Mouse (Mus musculus) CH12.LX (cell line): Measurements from ENCODE around the gene Akap4. TPM values are rescaled to one million over a fixed set of nuclear protein-coding genes. Genes with fewer than 3 reads are reported as not detected.

Experiments
- DNase-seq: peaks from one replicate; pipeline ENCODE4 v3.0.0-alpha.2; 2013; ENCODE audit errors: extremely low read depth
- H3K27ac ChIP-seq: 2 replicates; pipeline ENCODE4 v1.5.1; 2012; ENCODE audit warnings: low read depth, mild to moderate bottlenecking, control low read depth, moderate library complexity; ENCODE audit not compliant: insufficient read depth
- H3K27me3 ChIP-seq: replicated peaks from 2 replicates; pipeline ENCODE3; 2012; ENCODE audit warnings: inconsistent platforms
- H3K36me3 ChIP-seq, 2 experiments: replicated peaks in 1 of 2; 2 replicates each; pipeline versions ENCODE3 to v1.6.1; 2012; ENCODE audit warnings: inconsistent platforms in 1 of 2, low read length in 1 of 2, mild to moderate bottlenecking in 1 of 2, mixed read lengths in 1 of 2, moderate library complexity in 1 of 2; ENCODE audit not compliant: control insufficient read depth in 1 of 2, insufficient read depth in 1 of 2
- H3K4me1 ChIP-seq, 2 experiments: 2 replicates each; pipeline ENCODE4 v1.6.1; 2012; ENCODE audit warnings: inconsistent platforms in 1 of 2, moderate library complexity in 1 of 2; ENCODE audit not compliant: insufficient read depth in 2 of 2, control insufficient read depth in 1 of 2
- H3K4me2 ChIP-seq: 2 replicates; pipeline ENCODE4 v1.6.1; 2012; ENCODE audit warnings: low read depth, mild to moderate bottlenecking, control low read depth; ENCODE audit not compliant: poor library complexity, insufficient read depth, severe bottlenecking
- H3K4me3 ChIP-seq, 3 experiments: fragments of 150-350 bp in 1 of 3; sonication (generic) in 1 of 3; replicated peaks in 1 of 3; 2 replicates each; pipeline versions ENCODE3 to v1.5.1; 2011 to 2012; ENCODE audit warnings: low read depth in 2 of 3, low read length in 2 of 3, mild to moderate bottlenecking in 2 of 3, moderate library complexity in 2 of 3, control low read depth in 1 of 3, improper control_type of control experiment in 1 of 3, inconsistent platforms in 1 of 3, mixed read lengths in 1 of 3; ENCODE audit not compliant: poor library complexity in 1 of 3
- H3K79me2 ChIP-seq: replicated peaks from 2 replicates; pipeline ENCODE4 v1.6.1; 2012; ENCODE audit warnings: mild to moderate bottlenecking, moderate library complexity; ENCODE audit not compliant: control insufficient read depth, poor library complexity, insufficient read depth, severe bottlenecking; ENCODE audit errors: extremely low read depth
- H3K9ac ChIP-seq: 2 replicates; pipeline ENCODE4 v1.6.1; 2012; ENCODE audit warnings: low read depth, mild to moderate bottlenecking, control low read depth, moderate library complexity; ENCODE audit not compliant: insufficient read depth
- H3K9me3 ChIP-seq: replicated peaks from 2 replicates; pipeline ENCODE3; 2012; ENCODE audit warnings: low read length, inconsistent platforms, mixed read lengths
- CHD1 ChIP-seq: IDR thresholded peaks from 2 replicates; pipeline ENCODE4 v1.6.1; 2012; ENCODE audit warnings: low read depth, low read length, improper control_type of control experiment, inconsistent platforms
- CTCF ChIP-seq, 2 experiments: IDR thresholded peaks in 1 of 2; conservative IDR thresholded peaks in 1 of 2; 2 replicates each; pipeline ENCODE4 v1.5.1; 2011 to 2012; ENCODE audit warnings: low read depth in 2 of 2, low read length in 2 of 2, improper control_type of control experiment in 1 of 2, inconsistent platforms in 1 of 2, mild to moderate bottlenecking in 1 of 2, moderate library complexity in 1 of 2
- IRF4 ChIP-seq: IDR thresholded peaks from 2 replicates; pipeline ENCODE4 v1.6.1; 2014; ENCODE audit warnings: low read depth, mild to moderate bottlenecking, inconsistent platforms, low read length, improper control_type of control experiment
- JUND ChIP-seq: conservative IDR thresholded peaks from 2 replicates; pipeline ENCODE4 v1.6.1; 2011; ENCODE audit warnings: low read depth, low read length, improper control_type of control experiment
- KAT2A ChIP-seq: IDR thresholded peaks from 2 replicates; pipeline ENCODE4 v1.6.1; 2012; ENCODE audit warnings: low read length, improper control_type of control experiment, inconsistent platforms; ENCODE audit not compliant: insufficient replicate concordance
- MAFK ChIP-seq: IDR thresholded peaks from 2 replicates; pipeline ENCODE4 v1.6.1; 2011; ENCODE audit warnings: low read length, improper control_type of control experiment; ENCODE audit not compliant: insufficient replicate concordance
- MEF2A ChIP-seq: IDR thresholded peaks from 2 replicates; pipeline ENCODE4 v1.6.1; 2014; ENCODE audit warnings: low read depth, mild to moderate bottlenecking, inconsistent platforms, low read length, improper control_type of control experiment, borderline replicate concordance
- NELFE ChIP-seq: IDR thresholded peaks from 2 replicates; pipeline ENCODE4 v1.6.1; 2011; ENCODE audit warnings: low read depth, low read length, improper control_type of control experiment
- NRF1 ChIP-seq: IDR thresholded peaks from 2 replicates; pipeline ENCODE4 v1.6.1; 2014; ENCODE audit warnings: low read depth, mild to moderate bottlenecking, inconsistent platforms, low read length, improper control_type of control experiment, moderate library complexity
- PAX5 ChIP-seq: IDR thresholded peaks from 2 replicates; pipeline ENCODE4 v1.6.1; 2012; ENCODE audit warnings: low read length, inconsistent platforms, mixed read lengths
- POLR2AphosphoS2 ChIP-seq: IDR thresholded peaks from 2 replicates; pipeline ENCODE4 v1.6.1; 2011; ENCODE audit warnings: low read depth, low read length, improper control_type of control experiment
- RAD21 ChIP-seq: IDR thresholded peaks from 2 replicates; pipeline ENCODE4 v1.6.1; 2011; ENCODE audit warnings: low read depth, mild to moderate bottlenecking, low read length, improper control_type of control experiment, moderate library complexity
- SIN3A ChIP-seq: IDR thresholded peaks from 2 replicates; pipeline ENCODE4 v1.6.1; 2012; ENCODE audit warnings: low read length, improper control_type of control experiment, inconsistent platforms
- SMC3 ChIP-seq: IDR thresholded peaks from 2 replicates; pipeline ENCODE4 v1.6.1; 2011; ENCODE audit warnings: low read depth, low read length, improper control_type of control experiment
- TCF12 ChIP-seq: IDR thresholded peaks from 2 replicates; pipeline ENCODE4 v1.6.1; 2014; ENCODE audit warnings: low read depth, mild to moderate bottlenecking, inconsistent platforms, low read length, improper control_type of control experiment
- USF1 ChIP-seq: IDR thresholded peaks from 2 replicates; pipeline ENCODE4 v1.6.1; 2014; ENCODE audit warnings: low read depth, mild to moderate bottlenecking, inconsistent platforms, low read length, improper control_type of control experiment
- dilution Hi-C: fragments of 300-500 bp; cut with MboI; formaldehyde crosslinking; loops from 2 replicates; pipeline ENCODE4 v1.14.3; 2020; ENCODE audit warnings: low sequenced_read_pairs; ENCODE audit not compliant: extremely low pct_unique_long_range_greater_than_20kb, extremely low pct_ligation_motif_present
- in situ Hi-C: fragments of 300-500 bp; cut with MboI; formaldehyde crosslinking; loops from 3 replicates; pipeline ENCODE4 v1.14.3; 2019; ENCODE audit warnings: low sequenced_read_pairs, low pct_ligation_motif_present, low pct_unique_long_range_greater_than_20kb, mixed read lengths
- polyA plus RNA-seq: library from polyadenylated mRNA; unstranded; fragments of >175 nt; gene quantifications from 2 replicates; pipeline ENCODE4 v1.2.1, GENCODE M21; 2012; ENCODE audit warnings: low read depth; ENCODE audit not compliant: insufficient read length
- total RNA-seq, 2 experiments: library from RNA; depleted of rRNA; stranded (reverse); fragments of 300-350 nt in 1 of 2; fragments of >200 nt in 1 of 2; gene quantifications; 2 replicates each; pipeline ENCODE4 v1.2.3; 2012 to 2014

Gene Akap4
- total and polyA plus RNA-seq, 3 experiments: not detected

DNA sequence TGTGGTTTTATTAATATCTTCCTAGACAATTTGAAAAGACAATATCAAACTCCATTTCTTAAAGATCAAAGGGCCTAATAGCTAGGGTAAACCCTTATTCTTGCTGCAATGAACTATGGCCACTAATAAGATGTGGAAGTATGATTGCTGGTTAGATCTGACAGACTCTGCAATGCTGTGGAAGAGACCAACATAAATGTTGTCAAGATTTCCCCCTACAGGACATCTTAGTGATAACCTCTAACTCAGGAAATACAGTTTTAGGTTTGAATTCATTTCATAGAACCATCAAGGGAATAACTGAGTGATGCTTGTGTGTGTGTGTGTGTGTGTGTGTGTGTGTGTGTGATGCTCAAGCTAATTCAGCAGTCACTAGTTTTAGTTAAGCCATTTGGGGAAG, 35.0 kb downstream of the Akap4 start:
- H3K27me3 ChIP-seq: no peaks in the 10 kb centered on the region
- H3K4me1 ChIP-seq: no peaks in the 10 kb centered on the region
- H3K9ac ChIP-seq: no peak overlapping the region
- dilution Hi-C loops: no loop called here
- no peak overlapping the region for H3K4me2 ChIP-seq
- no peak overlapping the region for H3K27ac ChIP-seq
- no peaks in the 10 kb centered on the region for H3K36me3 ChIP-seq
- in situ Hi-C loops: no loop called here
- DNase-seq: peak; percentile 2
- no peak for TF ChIP-seq NRF1
- no peak for TF ChIP-seq MAFK
- peak; percentile 41; the same call in 1 of the 2 replicates for TF ChIP-seq SMC3
- no peak for TF ChIP-seq MEF2A
- no peak for TF ChIP-seq NELFE
- TF ChIP-seq RAD21: peak; percentile 46
- TF ChIP-seq CTCF (conservative IDR thresholded peaks at IDR 0.05 in 1 of 2, IDR thresholded peaks at IDR 0.05 in 1 of 2; ENCODE audit: low read depth in 2 of 2, low read length in 2 of 2): peak in 1 of 2 experiments; percentile 45; a peak in 2 of 4 replicates
- H3K79me2 ChIP-seq: no peaks in the 10 kb centered on the region
- H3K9me3 ChIP-seq: no peaks in the 10 kb centered on the region
- H3K4me3 ChIP-seq: no peak overlapping the region

DNA sequence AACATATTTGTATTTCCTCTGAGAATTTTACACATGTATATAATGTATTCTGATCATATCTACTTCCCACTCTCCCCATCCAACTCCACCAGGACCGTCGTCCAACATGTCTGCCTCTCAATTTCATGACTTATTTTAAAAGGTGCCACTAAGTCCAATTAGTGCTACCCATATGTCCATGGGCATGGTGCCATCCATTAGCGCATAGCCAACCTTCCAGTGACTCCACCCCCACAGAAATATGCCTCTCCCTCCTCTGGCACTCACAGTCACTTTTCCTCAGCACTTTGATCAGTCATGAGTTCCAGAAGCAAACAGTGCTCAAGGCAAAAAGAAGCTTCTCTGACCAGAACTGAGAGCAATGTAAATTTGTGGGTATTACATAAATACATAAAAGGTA, 47.6 kb downstream of the Akap4 start:
- Histone ChIP-seq H3K9me3 (no peaks in the 10 kb centered on the region), H3K79me2 (no peaks in the 10 kb centered on the region), H3K27ac (no peak overlapping the region), H3K4me1 (no peaks in the 10 kb centered on the region), H3K36me3 (no peaks in the 10 kb centered on the region), H3K4me3 (no peak overlapping the region), H3K9ac (no peak overlapping the region), H3K27me3 (no peaks in the 10 kb centered on the region), H3K4me2 (no peak overlapping the region)
- dilution Hi-C loops: no loop called here
- TF ChIP-seq SMC3 (no peak), USF1 (no peak), JUND (no peak), POLR2AphosphoS2 (no peak)
- in situ Hi-C loops: no loop called here
- DNase-seq: no peak

DNA sequence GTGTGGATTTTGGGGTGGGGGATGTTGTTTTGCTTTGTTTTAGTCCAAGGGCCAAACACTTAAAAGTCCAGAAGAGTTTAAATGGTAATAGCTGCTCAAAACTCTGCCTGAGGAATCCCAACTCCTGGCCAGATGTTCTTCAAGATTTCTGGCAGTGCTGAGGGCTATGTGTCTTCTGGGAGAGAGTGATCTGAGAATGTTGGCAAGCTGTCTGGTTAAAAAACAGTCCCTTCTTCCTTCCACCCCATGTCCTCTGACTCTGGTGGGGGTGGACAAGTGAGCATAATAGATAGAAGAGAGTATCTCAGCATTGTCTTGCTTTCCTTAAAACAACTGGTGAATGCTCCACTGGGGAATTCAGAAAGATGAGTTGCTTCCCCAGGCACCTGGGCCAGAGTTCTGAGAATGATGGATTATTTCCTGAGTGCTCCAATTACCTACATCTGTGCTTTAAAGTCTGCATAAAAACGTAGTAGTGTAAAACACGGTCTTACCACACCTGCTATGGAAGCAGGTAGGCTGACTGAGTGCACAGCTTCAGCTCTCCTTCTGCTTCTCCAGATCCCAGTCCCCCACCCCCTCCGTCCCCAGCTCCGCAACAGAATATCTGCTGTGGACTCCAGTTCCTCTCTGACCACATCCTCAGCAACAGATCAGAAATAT, 54.4 kb downstream of the Akap4 start:
- no peak for TF ChIP-seq IRF4
- no peak for TF ChIP-seq KAT2A
- no peak for TF ChIP-seq CHD1
- TF ChIP-seq SIN3A: no peak
- no peak for TF ChIP-seq SMC3
- no peak for TF ChIP-seq CTCF (conservative IDR thresholded peaks at IDR 0.05 in 1 of 2, IDR thresholded peaks at IDR 0.05 in 1 of 2; ENCODE audit: low read depth in 2 of 2, low read length in 2 of 2)
- no peak for TF ChIP-seq PAX5
- no peak for TF ChIP-seq MEF2A
- no peak for TF ChIP-seq TCF12
- Histone ChIP-seq H3K9ac (no peak overlapping the region), H3K79me2 (no peaks in the 10 kb centered on the region), H3K4me3 (no peak overlapping the region), H3K4me1 (peaks cover 0 to 4% of the 10 kb centered on the region in 2 experiments; a peak in 1 of 4 replicates), H3K9me3 (no peaks in the 10 kb centered on the region), H3K27ac (no peak overlapping the region), H3K27me3 (no peaks in the 10 kb centered on the region), H3K36me3 (no peaks in the 10 kb centered on the region), H3K4me2 (no peak overlapping the region)
- in situ Hi-C loops: no loop called here
- dilution Hi-C loops: no loop called here
- DNase-seq: no peak

Other genes starting within 250 kb of the Akap4 start
- gene Ccnb3, start 25.9 kb upstream of the Akap4 start, total RNA-seq (2012; rRNA removed): not detected in 2 replicates
- gene Ccnb3, start 25.9 kb upstream of the Akap4 start, total RNA-seq (2014; rRNA removed): not detected in 2 replicates
- not detected in 2 replicates for gene Ccnb3, start 25.9 kb upstream of the Akap4 start, polyA plus RNA-seq